Mouse (Mus musculus): Measurements from ENCODE around the gene Lin7b.

The Lin7b gene

DNA sequence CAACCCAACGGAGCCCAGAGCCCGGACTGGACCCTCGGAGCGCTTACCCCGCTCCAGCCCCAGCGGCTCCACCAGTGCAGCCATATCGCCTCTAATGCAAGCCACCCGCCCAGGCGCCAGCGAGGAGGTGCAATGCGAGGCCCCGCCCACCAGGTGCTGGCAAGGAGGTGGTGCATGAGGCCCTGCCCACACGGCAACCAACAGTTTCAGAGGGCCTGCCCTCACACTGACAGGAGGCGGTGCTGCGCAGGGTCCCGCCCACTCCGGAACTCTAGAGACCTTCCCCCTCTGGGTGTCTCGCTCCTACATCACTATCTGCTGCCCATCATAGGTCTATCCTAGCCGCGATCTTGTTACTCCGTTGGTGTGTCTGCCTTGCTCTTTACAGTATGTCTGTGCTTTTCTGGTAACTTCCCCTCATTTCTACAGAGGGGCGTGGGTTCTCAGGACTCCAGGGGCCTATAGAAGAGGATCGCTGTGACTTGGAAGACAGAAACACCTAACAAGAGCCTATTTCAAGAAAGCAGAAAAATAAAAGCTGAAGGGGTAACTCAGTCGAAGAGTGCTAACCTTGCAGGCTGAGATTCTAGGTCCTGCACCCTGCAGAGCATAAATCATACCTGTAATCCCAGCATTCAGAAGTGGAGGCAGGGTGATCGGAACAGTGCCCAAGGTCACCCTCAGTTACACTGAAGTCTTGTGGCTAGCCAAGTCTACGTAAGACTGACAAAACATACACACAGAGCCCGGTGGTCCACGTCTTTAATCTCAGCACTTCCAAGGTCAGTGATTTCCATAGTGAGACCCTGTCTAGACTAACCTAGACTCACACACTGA, at the start of gene Lin7b:
Lin7b (minus strand) TSS at position 109 of the 837 bp plus-strand sequence.
- DNase-seq (ENCODE audit: low read depth, low spot score), result peak; percentile 90

DNA sequence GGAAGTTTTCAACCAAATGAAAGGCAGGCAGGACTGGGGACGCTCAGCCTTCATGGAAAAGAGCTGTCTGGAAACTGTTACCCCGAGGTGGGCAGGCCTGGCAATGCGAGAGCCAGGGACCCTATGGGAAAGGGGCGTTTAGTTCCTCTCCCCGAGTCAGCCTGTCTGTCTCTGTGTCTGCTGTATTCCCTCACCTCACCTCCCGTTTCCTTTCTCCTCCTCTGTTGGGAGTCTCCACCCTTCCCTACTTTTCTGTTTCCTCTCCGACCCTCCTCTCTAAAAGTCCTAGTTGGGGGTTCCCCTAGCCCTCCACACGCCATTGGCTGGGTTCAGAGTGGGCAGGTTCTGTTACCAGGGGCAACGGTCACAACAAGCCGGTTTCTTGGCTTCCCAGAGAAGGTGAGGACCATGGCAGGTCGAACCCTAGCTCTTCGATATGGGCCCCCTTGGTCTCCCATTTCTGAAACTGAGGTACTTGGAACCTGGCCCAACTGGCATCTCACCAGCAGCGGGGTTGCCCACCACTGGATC, 47.6 kb upstream of the Lin7b start:
- no peak for DNase-seq (ENCODE audit: low read depth, low spot score)

GRCm38 (mm10) chr7:45415636-45416035, 45.3 kb upstream of the Lin7b start:
- DNase-seq (ENCODE audit: low read depth, low spot score), result no peak

- no peak for DNase-seq (ENCODE audit: low read depth, low spot score)
Observed at GRCm38 (mm10) chr7:45414740-45415224, 44.4 kb upstream of the Lin7b start.

DNA sequence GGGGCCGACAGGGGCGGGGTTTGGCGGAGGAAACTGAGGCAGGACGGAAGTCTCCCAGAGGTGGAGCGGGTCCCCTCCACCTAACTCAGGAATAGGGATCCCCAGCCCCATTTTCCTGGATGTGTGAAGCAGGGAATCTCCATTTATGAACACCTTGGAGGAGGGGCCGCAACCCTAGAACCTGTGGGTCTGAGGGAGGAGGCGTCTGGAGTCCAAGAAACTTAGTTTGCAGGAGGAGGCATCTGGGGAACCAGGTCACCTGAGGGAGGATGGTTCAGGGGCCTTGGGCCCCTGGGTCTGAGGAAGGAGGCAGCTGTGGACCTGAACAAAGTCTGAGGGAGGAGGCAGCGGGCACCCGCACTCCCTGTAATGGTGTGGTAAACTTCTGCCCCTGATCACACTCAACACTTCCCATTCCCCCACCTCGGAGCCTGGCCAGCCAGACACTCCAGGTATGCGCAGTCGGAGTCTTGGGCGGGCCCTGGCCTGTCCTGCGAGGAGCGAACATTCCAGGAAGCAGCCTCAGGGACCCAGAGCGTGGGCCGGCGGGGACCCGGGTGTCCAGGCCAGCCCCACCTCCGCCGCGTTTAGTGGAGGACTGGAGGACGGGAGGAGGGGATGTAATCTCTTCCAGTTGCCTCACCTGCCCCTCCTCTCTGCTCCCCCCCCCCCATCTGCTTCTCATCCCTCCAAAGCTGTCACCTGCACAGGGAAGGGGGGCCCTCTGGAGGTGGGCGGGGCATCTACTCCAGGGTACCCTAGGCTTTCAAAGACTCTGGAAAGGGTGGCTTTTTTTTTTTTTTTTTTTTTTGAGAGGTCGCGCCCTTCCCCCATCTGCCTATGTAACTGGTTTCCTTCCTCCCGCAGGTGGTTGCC, 43.7 kb upstream of the Lin7b start:
- no peak for DNase-seq (ENCODE audit: low read depth, low spot score)

DNA sequence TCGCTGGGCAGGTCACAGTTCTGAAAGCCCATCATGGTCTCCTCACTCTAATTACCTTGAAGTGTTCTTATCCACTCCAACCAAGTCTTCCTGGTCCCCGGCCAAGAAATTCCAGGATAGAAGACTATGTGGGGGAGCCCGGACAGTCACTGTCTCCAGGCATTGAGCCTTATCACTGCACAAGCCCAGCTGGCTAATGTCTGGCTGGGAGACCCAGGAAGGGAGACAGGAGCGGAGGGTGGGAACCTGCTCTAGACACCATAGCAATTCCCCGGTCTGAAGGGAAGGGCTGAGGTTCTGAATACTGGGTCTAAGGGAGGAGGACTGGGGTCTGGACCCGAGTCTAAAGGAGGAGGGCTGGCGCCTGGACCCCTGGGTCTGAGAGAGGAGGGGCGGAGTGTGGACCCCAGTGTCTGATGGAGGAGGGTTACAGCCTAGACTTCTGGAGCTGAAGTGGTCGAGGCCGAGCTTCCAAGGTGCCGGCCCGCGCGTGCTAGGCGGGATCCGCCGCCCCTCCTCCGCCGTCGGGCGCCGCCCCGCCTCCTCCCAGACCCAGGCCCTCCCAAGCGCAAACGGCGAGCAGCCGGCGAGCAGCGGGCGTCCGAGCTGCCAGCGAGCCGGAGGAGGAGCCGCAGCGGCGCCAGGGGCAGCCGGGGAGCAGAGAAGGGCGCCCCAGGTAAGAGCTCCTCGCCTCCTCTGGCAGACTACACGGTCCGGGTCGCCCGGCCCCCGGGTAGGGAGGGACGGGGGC, 42.9 kb upstream of the Lin7b start, which contains the start of gene Ntf5:
Ntf5 (plus strand) TSS at position 583 of the 751 bp plus-strand sequence.
- DNase-seq (ENCODE audit: low read depth, low spot score), result peak; percentile 63

GRCm38 (mm10) chr7:45412421-45412820, 42.0 kb upstream of the Lin7b start:
- DNase-seq (ENCODE audit: low read depth, low spot score), result no peak

DNA sequence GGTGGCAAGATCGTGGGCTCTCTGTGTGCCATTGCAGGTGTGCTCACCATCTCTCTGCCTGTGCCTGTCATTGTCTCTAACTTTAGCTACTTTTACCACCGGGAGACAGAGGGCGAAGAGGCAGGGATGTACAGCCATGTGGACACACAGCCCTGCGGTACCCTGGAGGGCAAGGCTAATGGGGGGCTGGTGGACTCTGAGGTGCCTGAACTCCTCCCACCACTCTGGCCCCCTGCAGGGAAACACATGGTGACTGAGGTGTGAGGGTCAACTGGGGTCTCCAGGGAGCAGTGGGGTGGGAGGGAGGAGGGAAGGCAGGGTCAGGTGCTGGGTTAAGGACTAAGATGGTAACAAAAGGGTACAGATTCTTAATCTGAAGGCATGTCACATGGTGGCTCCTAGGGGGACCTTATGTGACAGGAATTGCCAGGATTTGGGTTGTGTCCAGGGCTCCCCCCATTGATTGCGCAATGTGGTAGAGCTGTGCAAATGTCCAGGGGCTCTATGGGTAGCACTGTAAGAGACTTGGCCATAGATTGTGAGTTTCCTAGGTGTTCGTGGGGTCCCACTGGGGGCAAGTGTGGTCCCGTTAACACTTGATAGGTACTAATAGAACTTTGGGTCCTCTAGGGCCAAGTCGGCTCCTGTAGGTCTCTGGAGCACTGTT, 39.2 kb upstream of the Lin7b start:
- DNase-seq (ENCODE audit: low read depth, low spot score), result no peak

GRCm38 (mm10) chr7:45408949-45409348, 38.6 kb upstream of the Lin7b start:
- no peak for DNase-seq (ENCODE audit: low read depth, low spot score)

DNA sequence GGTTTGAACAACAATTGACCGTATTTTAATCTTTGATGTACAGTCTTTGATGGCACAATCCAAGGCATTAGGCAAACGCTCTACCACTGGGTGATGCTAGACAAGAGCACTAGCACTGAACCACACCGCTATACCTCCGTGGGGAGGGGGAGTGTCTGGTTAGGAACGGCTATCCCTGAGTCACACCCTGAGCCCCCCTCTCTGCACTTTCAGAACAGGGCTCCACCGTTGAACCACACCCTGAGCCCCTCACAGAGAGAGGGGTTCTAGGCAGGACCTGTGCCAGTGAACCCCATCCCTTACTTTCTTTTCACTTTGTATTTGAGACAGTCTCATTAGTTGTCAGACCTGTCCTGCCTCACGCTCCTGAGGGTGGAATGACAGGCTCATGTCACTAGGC, 38.0 kb upstream of the Lin7b start:
- no peak for DNase-seq (ENCODE audit: low read depth, low spot score)

GRCm38 (mm10) chr7:45407836-45408235, 37.5 kb upstream of the Lin7b start:
- DNase-seq (ENCODE audit: low read depth, low spot score), result no peak

DNA sequence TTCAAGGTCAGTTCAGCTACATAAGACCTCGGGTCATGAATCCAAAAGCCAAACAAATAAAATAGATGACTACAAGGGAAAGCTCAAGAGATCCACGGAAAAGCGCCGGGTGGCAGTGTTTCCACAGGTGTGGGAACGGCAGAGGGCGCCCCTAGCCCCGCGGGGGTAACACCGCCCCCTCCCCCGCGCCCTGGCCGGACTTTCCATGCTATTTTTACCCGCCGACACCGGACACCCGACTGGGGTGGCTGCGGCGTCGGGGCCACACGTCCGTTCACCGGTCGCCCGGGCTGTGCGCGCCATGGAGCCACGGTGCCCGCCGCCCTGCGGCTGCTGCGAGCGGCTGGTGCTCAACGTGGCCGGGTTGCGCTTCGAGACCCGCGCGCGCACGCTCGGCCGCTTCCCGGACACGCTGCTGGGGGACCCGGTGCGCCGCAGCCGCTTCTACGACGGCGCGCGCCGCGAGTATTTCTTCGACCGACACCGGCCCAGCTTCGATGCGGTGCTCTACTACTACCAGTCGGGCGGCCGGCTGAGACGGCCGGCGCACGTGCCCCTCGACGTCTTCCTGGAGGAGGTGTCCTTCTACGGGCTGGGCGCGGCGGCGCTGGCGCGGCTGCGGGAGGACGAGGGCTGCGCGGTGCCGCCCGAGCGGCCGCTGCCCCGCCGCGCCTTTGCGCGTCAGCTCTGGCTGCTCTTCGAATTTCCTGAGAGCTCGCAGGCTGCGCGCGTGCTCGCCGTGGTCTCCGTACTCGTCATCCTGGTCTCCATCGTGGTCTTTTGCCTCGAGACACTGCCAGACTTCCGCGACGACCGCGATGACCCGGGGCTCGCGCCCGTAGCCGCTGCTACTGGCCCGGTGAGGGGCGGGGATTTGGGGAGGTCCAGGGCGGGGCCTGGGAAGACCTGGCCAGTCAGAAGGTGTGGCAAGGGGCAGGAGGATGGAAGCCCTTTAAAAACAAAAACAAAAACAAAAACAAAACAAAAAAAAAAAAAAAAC, 36.1 kb upstream of the Lin7b start:
- DNase-seq (ENCODE audit: low read depth, low spot score), result no peak

DNA sequence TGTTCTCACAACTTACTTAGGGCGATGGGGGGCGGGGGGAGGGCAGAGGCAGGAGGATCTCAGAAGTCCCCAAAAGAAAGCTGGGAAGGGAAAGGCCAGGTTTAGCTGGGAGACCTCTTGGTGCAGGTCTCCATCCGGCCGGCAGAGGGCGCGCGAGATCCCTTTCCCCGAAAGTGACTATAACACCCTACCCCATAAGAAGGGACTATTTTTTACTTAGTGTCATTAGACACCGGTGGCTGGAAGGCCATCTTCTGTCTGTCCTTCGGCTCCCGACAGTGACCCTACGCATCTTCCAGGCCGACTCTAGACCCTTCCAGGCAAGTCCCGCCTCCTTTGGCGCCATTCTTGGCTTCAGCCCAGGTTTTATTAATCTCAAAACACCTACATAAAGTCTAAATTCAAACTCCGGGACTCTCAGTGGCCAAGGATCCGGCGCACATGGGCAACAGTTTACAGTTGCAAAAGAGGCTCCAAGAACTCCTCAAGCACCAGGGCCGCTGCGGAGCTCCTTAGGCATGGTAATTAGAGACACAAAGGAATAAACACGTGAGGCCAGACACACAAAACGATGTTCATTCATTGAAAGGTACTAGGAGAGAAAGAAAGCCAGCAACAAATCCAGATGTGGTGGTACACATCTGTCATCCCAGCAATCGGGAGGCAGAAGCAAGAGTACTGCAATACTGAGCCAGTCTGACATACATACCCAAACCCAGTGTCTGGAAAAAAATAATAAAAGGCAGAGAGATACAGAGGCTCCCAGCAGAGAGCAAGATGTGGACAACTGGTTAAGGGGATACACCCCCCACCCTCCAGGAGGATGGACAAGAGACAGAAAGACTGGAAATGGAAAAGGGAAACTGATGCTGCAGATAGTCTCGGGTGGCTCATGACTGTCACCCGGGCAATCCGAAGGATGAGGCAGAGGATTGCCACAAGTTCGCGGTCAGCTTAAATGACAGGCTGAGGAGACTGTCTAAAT, 35.0 kb upstream of the Lin7b start, which contains the start of gene Kcna7:
Kcna7 (plus strand) TSS at position 563 of the 985 bp plus-strand sequence.
- peak; percentile 74 for DNase-seq (ENCODE audit: low read depth, low spot score)

- DNase-seq (ENCODE audit: low read depth, low spot score), result peak; percentile 84
Observed at GRCm38 (mm10) chr7:45403532-45404261, 33.3 kb upstream of the Lin7b start.

DNA sequence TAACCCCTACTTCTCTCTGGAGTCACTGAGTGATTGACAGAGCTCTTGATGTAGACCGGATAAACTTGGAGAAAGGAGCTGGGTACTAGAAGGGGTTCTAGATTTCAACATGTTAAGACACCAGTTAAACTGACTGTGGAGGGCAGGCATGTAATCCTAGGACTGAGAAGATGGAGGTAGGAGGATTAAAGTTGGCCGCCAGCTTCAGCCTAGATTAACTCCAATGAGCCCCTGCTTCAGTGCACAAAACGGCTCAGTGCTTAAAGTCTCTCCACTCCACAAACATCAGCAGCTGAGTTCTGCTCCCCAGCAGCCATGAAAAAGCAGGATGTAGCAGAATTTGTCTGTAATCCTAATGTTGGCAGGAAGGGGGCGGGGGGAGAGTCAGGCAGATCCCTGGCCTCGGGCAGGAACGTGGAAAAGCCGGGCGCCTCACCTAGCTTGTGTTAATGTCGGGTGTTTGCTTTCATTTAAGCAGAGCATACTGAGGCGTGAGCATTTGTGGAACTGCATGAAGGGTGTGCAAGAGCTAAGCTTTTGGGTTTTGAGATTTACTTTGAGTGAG, 31.2 kb upstream of the Lin7b start:
- no peak for DNase-seq (ENCODE audit: low read depth, low spot score)

GRCm38 (mm10) chr7:45396787-45397186, 26.4 kb upstream of the Lin7b start:
- DNase-seq (ENCODE audit: low read depth, low spot score), result no peak

GRCm38 (mm10) chr7:45396337-45396775, 26.0 kb upstream of the Lin7b start:
- DNase-seq (ENCODE audit: low read depth, low spot score), result peak; percentile 56

Data from A20 (cell line).